Mouse (Mus musculus): ENCODE data around the gene Zfp119b. TPM values are rescaled to one million over a fixed set of nuclear protein-coding genes. Genes with fewer than 3 reads are reported as not detected.

Gene Zfp119b
- 4.9 and 6.2 TPM in 2 replicates for polyA plus RNA-seq (2016; fragmentation: Nextera tagmentation; extraction: Ambion mirVana)

DNA sequence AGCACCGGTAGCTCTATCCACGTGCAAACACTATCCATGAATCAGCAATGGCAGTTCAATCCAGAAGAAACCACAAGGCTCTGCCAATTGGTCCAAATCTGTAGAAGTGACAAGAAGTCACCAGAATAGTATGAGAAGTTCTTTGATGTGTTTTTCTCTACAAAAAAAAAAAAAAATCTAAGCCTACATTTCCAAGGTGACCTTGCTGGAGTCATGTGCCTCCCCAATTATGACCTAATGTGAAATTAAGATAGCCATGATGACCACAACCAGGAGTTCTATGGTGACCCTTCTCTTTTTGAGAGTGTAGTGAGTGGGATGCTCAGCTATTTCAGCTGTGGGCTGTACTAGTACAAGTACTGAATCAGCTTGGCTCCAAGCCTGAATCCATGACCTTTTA lies at the start of gene Zfp119b:
TSS of gene Zfp119b (minus strand) at position 101 of the 400 bp plus-strand sequence.
- no peaks in the 10 kb centered on the region for H3K9me3 ChIP-seq
- 90% methylated on average over 2 of the region's 2 CpGs for WGBS
- ATAC-seq (ENCODE audit: insufficient number of reproducible peaks, insufficient read depth, low FRiP score, low TSS enrichment) = no peak
- no peak within 1 kb of the TSS for H3K4me3 ChIP-seq
- H3K36me3 ChIP-seq = no peaks in the 10 kb centered on the region
- no peak within 1 kb of the TSS for H3K9ac ChIP-seq
- no peak within 1 kb of the TSS for H3K27ac ChIP-seq
- no peak within 1 kb of the TSS for H3K4me2 ChIP-seq (replicated peaks)
- H3K4me1 ChIP-seq = no peaks in the 10 kb centered on the region
- peaks cover 4% of the 10 kb centered on the region; the same call in 1 of the 2 replicates for H3K27me3 ChIP-seq

DNA sequence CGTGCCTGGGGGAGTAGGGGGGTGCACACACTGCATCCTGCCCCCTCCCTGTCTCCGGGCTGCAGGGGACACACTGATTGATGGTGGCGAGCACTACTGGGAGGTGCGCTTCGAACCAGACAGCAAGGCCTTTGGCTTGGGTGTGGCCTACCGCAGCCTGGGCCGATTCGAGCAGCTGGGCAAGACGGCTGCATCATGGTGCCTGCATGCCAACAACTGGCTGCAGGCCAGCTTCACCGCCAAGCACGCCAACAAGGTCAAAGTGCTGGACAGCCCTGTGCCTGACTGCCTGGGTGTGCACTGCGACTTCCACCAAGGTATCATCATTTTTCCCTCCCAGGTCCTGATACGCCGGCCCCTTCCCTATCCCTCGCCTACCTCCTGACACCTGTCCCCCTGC lies 46.7 kb upstream of the Zfp119b start:
- Histone ChIP-seq H3K9ac (no peak overlapping the region), H3K4me2 (replicated peaks) (no peak overlapping the region), H3K9me3 (no peaks in the 10 kb centered on the region), H3K4me3 (no peak overlapping the region), H3K4me1 (peaks cover 5% of the 10 kb centered on the region; the same call in 1 of the 2 replicates), H3K27ac (no peak overlapping the region), H3K36me3 (peaks cover 38% of the 10 kb centered on the region), H3K27me3 (peaks cover 21% of the 10 kb centered on the region)
- ATAC-seq (ENCODE audit: insufficient number of reproducible peaks, insufficient read depth, low FRiP score, low TSS enrichment) = no peak
- WGBS = 90% methylated on average over 15 of the region's 15 CpGs

DNA sequence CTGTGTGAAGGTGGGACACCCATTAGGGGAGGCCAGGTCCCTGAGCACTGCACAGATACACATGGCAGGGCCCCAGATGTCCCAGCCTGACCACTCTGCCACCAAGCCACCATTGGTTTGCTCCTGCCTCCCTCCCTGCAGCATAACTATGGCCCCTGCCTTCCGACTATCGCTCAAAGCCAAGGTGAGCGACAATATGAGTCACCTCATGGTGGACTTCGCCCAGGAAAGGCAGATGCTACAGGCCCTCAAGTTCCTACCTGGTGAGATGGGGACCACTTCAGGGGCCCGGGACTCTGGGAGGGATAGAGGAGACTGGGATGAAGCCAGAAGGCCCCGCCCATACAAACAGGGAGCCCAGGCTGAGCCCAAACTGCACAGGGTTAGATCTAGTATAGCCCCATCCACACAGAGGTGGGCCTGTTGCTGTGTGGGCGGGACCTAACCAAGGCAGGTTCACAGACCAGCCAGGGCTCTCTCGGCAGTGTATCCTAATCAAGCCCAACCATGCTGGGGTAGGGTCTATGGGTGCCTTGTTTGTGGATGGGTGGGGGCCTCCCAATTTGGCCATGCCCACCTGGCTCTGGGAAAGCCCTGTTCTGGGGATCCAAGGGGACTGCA lies 41.1 kb upstream of the Zfp119b start:
- peak; percentile 73; the same call in 1 of the 2 replicates for ATAC-seq (ENCODE audit: insufficient number of reproducible peaks, insufficient read depth, low FRiP score, low TSS enrichment)
- Histone ChIP-seq H3K36me3 (peaks cover 35% of the 10 kb centered on the region; the same call in 1 of the 2 replicates), H3K27ac (no peak overlapping the region), H3K4me3 (no peak overlapping the region), H3K9me3 (no peaks in the 10 kb centered on the region), H3K4me2 (replicated peaks) (no peak overlapping the region), H3K4me1 (peaks cover 6% of the 10 kb centered on the region), H3K27me3 (no peaks in the 10 kb centered on the region), H3K9ac (no peak overlapping the region)
- 83% methylated on average over 8 of the region's 8 CpGs for WGBS

DNA sequence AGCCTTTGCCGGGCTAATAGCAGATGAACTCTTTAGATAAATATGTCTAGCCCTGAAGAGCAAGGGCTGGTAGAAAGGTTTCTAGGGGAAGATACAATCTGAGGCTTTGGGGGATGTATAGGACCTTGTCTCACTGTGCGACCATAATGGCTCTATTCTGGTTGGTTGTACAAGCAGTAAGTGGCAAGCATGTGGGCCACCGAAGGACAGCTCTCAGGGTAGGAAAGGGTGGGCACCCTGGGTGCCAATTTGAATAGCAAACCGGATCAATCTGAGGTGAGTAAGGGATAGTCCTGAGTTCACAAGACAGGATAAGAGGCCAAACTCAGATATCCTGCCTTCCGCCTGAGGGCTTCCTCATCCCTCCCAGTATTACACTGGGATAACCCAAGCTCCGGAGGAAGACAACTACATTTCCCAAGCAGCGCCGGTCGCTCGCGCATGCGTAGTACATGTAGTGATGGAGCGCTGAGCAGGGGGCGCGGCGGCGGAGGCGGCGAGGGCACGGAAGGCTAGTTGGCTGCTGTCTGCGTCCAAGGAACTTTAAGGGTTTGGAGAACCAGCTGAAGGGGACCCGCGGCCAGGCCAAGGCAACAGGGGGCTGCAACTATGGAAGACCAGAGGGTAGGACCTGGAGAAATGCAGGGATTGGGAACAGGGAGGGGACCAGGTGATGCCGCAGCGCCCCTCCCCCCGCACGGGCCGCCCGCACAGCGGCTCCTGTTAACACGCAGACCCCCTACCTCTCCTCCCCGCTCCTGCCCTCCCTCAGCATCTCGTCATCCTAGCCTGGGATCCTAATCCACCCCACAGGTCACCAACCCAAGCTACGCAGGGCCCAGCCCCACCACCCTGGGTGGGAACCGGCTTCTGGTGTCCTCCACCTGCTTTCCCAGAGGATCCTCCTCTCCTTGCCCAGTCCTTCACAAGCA lies 37.0 kb upstream of the Zfp119b start, which contains the start of gene Fsd1:
TSS of gene Fsd1 (plus strand) at position 480 of the 932 bp plus-strand sequence.
- Histone ChIP-seq H3K27me3 (no peaks in the 10 kb centered on the region), H3K27ac (no peak within 1 kb of the TSS), H3K4me2 (replicated peaks) (peak within 1 kb of the TSS; percentile 90), H3K36me3 (peaks cover 13% of the 10 kb centered on the region; the same call in 1 of the 2 replicates), H3K4me3 (peak within 1 kb of the TSS; percentile 63), H3K9ac (peak within 1 kb of the TSS; percentile 63), H3K4me1 (peaks cover 6% of the 10 kb centered on the region), H3K9me3 (no peaks in the 10 kb centered on the region)
- 8% methylated on average over 33 of the region's 35 CpGs for WGBS
- peak; percentile 65 for ATAC-seq (ENCODE audit: insufficient number of reproducible peaks, insufficient read depth, low FRiP score, low TSS enrichment)

DNA sequence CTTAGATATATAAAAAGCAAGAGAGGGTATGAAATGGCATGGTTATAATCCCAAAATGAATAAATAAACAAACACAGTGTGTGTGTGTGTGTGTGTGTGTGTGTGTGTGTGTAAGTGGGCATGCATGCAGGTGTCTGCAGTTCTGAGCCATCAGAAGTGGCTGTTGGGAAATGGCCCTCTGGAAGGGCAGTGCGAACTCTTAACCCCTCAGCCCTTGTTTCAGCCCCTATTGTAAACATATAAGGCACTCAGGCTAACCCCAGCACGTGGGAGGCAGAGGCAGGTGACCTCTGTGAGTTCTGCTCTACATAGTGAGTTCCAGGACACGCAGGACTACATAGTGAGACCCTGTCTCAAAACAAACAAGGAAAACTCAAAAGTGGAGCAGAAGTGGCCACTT lies 28.0 kb upstream of the Zfp119b start:
- Histone ChIP-seq H3K4me2 (replicated peaks) (no peak overlapping the region), H3K36me3 (peaks cover 4% of the 10 kb centered on the region; the same call in 1 of the 2 replicates), H3K9ac (no peak overlapping the region), H3K27ac (no peak overlapping the region), H3K4me1 (no peaks in the 10 kb centered on the region), H3K4me3 (no peak overlapping the region), H3K27me3 (no peaks in the 10 kb centered on the region), H3K9me3 (no peaks in the 10 kb centered on the region)
- ATAC-seq (ENCODE audit: insufficient number of reproducible peaks, insufficient read depth, low FRiP score, low TSS enrichment) = no peak
- WGBS = 50% methylated on average over 3 of the region's 3 CpGs

DNA sequence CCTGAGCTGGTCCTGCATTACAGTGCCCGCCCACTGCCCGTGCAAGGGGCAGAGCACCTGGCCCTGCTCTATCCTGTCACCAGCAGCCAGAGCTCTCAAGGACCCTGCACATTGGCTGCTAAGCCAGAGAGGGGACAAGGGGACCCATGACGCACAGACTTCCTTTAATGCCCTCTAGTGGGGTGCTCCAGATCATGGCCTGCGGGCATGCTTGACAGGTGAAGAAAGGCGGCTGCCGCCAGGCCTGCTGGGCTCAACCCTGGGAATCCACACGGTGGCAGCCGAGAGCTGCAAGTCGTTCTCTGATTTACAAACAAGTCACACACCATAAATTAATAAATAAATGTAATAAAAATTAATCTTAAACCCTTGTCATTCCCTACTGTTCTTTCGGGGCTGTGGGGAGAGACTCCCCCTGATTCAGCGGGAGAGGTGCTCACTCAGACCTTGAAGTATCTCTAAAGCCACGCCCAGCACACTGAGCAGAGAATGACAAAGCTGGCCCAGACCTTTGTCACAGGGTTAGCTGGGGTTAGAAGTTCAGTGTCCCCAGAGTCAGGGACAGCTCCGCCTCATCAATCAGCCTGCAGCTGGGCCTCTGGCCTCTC lies 27.1 kb upstream of the Zfp119b start:
- Histone ChIP-seq H3K9me3 (no peaks in the 10 kb centered on the region), H3K9ac (no peak overlapping the region), H3K4me2 (replicated peaks) (no peak overlapping the region), H3K27me3 (0 out of 2 replicates have a peak, but pooled peaks cover 5% of the 10 kb centered on the region), H3K27ac (no peak overlapping the region), H3K4me1 (peaks cover 2% of the 10 kb centered on the region; the same call in 1 of the 2 replicates), H3K36me3 (peaks cover 4% of the 10 kb centered on the region; the same call in 1 of the 2 replicates), H3K4me3 (no peak overlapping the region)
- ATAC-seq (ENCODE audit: insufficient number of reproducible peaks, insufficient read depth, low FRiP score, low TSS enrichment) = 0 out of 2 replicates have a peak, but pooled peaks have one; percentile 52
- WGBS = 18% methylated on average over 13 of the region's 13 CpGs

DNA sequence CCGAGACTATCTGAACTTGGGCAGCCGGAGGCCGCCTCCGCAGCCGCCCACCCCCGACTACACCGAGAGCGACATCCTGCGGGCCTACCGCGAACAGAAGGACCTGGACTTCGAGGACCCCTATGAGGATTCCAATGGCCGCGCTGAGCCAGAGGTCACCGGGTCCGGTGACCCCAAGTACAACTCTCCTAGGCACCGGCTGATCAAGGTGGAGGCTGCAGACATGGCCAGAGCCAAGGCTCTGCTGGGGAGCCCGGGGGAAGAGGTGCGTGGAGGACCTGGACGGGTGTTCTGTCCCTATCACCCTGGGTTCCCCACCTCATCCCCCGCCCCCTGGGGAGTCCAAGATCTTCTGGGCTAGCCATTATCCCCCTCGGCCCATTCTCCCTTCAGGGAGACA lies 22.2 kb upstream of the Zfp119b start:
- H3K9me3 ChIP-seq = no peaks in the 10 kb centered on the region
- 23% methylated on average over 22 of the region's 22 CpGs for WGBS
- no peak overlapping the region for H3K27ac ChIP-seq
- peak overlapping the region; percentile 53 for H3K4me3 ChIP-seq
- H3K27me3 ChIP-seq = 0 out of 2 replicates have a peak, but pooled peaks cover 6% of the 10 kb centered on the region
- peak overlapping the region; percentile 68 for H3K4me2 ChIP-seq (replicated peaks)
- peaks cover 17% of the 10 kb centered on the region for H3K36me3 ChIP-seq
- no peak for ATAC-seq (ENCODE audit: insufficient number of reproducible peaks, insufficient read depth, low FRiP score, low TSS enrichment)
- H3K9ac ChIP-seq = 0 out of 2 replicates have a peak overlapping the region, but pooled peaks have one; percentile 16
- peaks cover 21% of the 10 kb centered on the region; the same call in 1 of the 2 replicates for H3K4me1 ChIP-seq

DNA sequence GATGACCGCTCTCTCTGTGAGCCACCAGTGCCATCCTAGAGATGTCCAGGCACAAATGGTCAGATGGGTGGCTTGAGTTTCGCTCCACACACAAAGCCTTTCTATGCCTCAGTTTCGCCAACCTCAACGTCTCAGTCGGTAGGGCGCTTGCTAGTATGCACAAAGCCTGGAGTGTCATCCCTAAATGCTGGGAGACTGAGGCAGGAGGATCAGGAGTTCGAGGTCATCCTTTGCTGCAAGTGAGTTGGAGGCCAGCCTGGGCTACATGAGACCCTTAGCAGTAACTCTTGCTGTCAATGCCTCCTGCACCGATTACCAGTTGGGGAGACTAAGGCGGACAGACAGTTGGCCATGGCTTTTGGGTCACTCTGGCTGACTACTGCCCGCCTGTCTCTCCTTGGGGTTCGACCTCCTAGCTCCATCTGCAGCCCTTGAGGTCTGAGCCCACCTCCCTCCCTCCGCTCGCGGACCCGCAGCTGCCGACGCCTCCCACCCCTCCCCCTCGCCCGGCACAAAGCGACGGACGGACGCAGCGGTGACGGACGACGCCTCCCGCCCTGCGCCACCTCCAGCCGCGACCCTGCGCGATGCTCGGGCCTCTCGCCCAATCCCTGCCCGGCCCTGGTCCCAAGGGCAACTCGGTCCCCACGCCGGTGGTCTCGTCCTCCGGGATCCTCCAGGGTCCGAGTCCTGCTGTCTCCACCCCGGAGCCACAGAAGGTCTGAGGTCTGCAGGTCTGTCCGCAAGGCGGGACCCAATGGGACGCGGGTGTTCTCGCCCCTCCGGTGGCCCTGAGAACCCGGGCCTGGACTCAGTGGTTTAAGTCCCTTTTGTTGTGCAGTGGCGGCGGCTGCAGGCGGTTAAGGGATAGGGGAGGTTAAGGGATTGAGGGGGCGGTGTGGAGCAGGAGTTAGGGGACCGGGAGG lies 20.9 kb upstream of the Zfp119b start, which contains the start of gene Shd:
TSS of gene Shd (plus strand) at position 502 of the 926 bp plus-strand sequence.
- 8% methylated on average over 55 of the region's 55 CpGs for WGBS
- ATAC-seq (ENCODE audit: insufficient number of reproducible peaks, insufficient read depth, low FRiP score, low TSS enrichment) = peak; percentile 16; the same call in 1 of the 2 replicates
- H3K9me3 ChIP-seq = no peaks in the 10 kb centered on the region
- peaks cover 24% of the 10 kb centered on the region for H3K36me3 ChIP-seq
- no peak within 1 kb of the TSS for H3K27ac ChIP-seq
- peak within 1 kb of the TSS; percentile 73 for H3K9ac ChIP-seq
- peak within 1 kb of the TSS; percentile 68 for H3K4me2 ChIP-seq (replicated peaks)
- peaks cover 21% of the 10 kb centered on the region; the same call in 1 of the 2 replicates for H3K4me1 ChIP-seq
- H3K4me3 ChIP-seq = peak within 1 kb of the TSS; percentile 53
- 0 out of 2 replicates have a peak, but pooled peaks cover 6% of the 10 kb centered on the region for H3K27me3 ChIP-seq

DNA sequence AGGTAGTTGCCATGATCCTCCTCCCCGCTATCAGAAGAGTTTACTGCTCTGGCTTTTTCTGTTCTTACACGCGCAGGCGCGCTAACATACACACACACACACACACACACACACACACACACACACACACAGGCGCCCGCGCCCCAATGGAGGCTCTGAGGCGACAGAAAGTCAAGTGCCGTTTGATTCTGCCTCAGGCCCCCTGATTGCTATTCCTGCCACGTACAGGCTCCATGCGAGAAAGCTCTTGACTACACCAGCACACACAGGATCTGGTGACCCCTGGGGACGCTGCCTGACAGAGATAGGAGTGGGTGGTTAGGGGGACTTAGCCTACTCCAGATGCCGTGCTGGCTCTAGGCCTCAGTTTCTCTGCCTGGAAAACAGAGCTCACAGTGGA lies 20.3 kb upstream of the Zfp119b start:
- H3K36me3 ChIP-seq = peaks cover 31% of the 10 kb centered on the region
- no peak overlapping the region for H3K9ac ChIP-seq
- ATAC-seq (ENCODE audit: insufficient number of reproducible peaks, insufficient read depth, low FRiP score, low TSS enrichment) = no peak
- H3K4me1 ChIP-seq = peaks cover 21% of the 10 kb centered on the region; the same call in 1 of the 2 replicates
- peak overlapping the region; percentile 68; the same call in 1 of the 2 replicates for H3K4me2 ChIP-seq (replicated peaks)
- 0 out of 2 replicates have a peak, but pooled peaks cover 6% of the 10 kb centered on the region for H3K27me3 ChIP-seq
- H3K27ac ChIP-seq = no peak overlapping the region
- no peaks in the 10 kb centered on the region for H3K9me3 ChIP-seq
- WGBS = 44% methylated on average over 14 of the region's 14 CpGs
- peak overlapping the region; percentile 53; the same call in 1 of the 2 replicates for H3K4me3 ChIP-seq

DNA sequence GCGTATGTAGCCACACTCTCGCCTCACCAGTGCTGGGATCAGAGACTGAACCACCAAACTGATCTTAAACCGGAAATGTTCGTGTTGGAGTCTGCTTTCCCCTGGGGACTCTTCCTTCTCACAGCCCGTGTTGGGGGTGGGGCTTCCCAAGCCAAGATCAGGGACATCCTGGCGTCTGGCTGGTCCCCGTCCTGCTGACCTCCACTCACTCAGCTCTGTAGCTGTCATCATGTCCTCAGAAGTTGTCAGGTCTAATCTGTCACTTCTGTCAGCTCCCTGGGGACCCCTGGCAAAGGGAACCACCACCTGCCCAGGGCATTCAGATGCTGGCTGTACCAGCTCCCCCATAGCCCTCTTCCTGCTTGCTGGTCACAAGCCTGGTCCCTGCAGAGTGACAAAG lies 18.9 kb upstream of the Zfp119b start:
- 56% methylated on average over 7 of the region's 7 CpGs for WGBS
- H3K36me3 ChIP-seq = peaks cover 33% of the 10 kb centered on the region
- H3K27me3 ChIP-seq = 0 out of 2 replicates have a peak, but pooled peaks cover 6% of the 10 kb centered on the region
- H3K9me3 ChIP-seq = no peaks in the 10 kb centered on the region
- H3K4me1 ChIP-seq = peaks cover 21% of the 10 kb centered on the region; the same call in 1 of the 2 replicates
- H3K27ac ChIP-seq = no peak overlapping the region
- no peak overlapping the region for H3K4me3 ChIP-seq
- H3K9ac ChIP-seq = no peak overlapping the region; the same call in 1 of the 2 replicates
- H3K4me2 ChIP-seq (replicated peaks) = no peak overlapping the region
- no peak for ATAC-seq (ENCODE audit: insufficient number of reproducible peaks, insufficient read depth, low FRiP score, low TSS enrichment)
